Mouse (Mus musculus) kidney, adult 2 months (tissue): ENCODE measurements at regions not wholly inside any gene's neighbourhood (a gene's known extent, or its start where the extent isn't known, plus 50 kb on each side); places are given as distances from the start of the nearest gene placed in this dataset.

Experiments used
- CTCF ChIP-seq: fragments of 200-500 bp; conservative IDR thresholded peaks from 2 replicates; pipeline ENCODE4 v1.5.1; 2011; ENCODE audit warnings: low read depth, mild to moderate bottlenecking, control low read depth, low read length, moderate library complexity, mixed read lengths; ENCODE audit not compliant: insufficient read depth, insufficient read length
- POLR2A ChIP-seq: fragments of 200-500 bp; IDR thresholded peaks from one replicate; pipeline ENCODE4 v1.6.1; 2011; ENCODE audit warnings: low read depth, low read length, control low read depth

DNA sequence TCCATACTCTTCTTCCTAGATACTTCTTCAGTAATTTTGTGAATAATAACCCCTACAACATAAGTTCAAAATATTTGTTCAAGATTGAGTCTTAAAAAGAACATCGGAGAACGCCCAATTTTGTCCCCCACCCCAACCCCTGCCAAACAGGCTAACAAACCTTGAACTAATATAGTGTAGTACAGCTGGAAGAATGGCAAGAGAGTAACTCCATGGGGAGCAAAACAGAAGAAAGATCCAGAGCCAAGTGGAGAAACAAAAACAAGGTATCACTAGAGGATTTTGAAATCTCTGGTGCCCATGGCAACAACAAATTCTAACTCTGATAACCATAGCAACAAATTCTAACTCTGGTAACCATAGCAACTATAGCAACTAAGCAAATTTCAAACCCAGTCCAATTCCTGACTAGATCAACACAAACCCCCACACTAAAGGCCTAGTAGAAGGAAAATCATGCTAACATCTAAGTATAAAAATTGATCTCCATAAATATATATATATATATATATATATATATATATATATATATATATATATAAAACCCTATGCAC is 74.2 kb upstream of the Magee2 start:
- TF ChIP-seq POLR2A (no peak), CTCF (no peak)
